Mouse (Mus musculus) embryonic facial prominence, embryonic 15.5 days (tissue): Measurements from ENCODE around the gene Rmnd1. TPM values are rescaled to one million over a fixed set of nuclear protein-coding genes. Genes with fewer than 3 reads are reported as not detected.

Source experiments
- ATAC-seq: fragments of 200-750 bp; cut with Nextera tagmentation; 2 replicates; pipeline ENCODE4 v1.8.0; 2017; ENCODE audit warnings: low read depth, moderate TSS enrichment; ENCODE audit not compliant: insufficient number of reproducible peaks, low FRiP score, low TSS enrichment
- H3K27ac ChIP-seq: fragments of 300-500 bp; sonication (generic); replicated peaks from 2 replicates; pipeline ENCODE4 v1.5.1; 2015; ENCODE audit warnings: mild to moderate bottlenecking, inconsistent platforms
- H3K27me3 ChIP-seq: fragments of 300-500 bp; sonication (generic); 2 replicates; pipeline ENCODE4 v1.6.1; 2015; ENCODE audit warnings: inconsistent platforms
- H3K36me3 ChIP-seq: fragments of 300-500 bp; sonication (generic); 2 replicates; pipeline ENCODE4 v1.6.1; 2015; ENCODE audit warnings: mild to moderate bottlenecking, inconsistent platforms
- H3K4me1 ChIP-seq: fragments of 300-500 bp; sonication (generic); 2 replicates; pipeline ENCODE4 v1.6.1; 2015; ENCODE audit warnings: inconsistent platforms
- H3K4me2 ChIP-seq: fragments of 300-500 bp; sonication (generic); replicated peaks from 2 replicates; pipeline ENCODE4 v1.6.1; 2015; ENCODE audit warnings: mild to moderate bottlenecking, inconsistent platforms
- H3K4me3 ChIP-seq: fragments of 300-500 bp; sonication (generic); replicated peaks from 2 replicates; pipeline ENCODE4 v1.5.1; 2015; ENCODE audit warnings: mild to moderate bottlenecking, inconsistent platforms
- H3K9ac ChIP-seq: fragments of 300-500 bp; sonication (generic); 2 replicates; pipeline ENCODE4 v1.6.1; 2015; ENCODE audit warnings: inconsistent platforms
- H3K9me3 ChIP-seq: fragments of 300-500 bp; sonication (generic); replicated peaks from 2 replicates; pipeline ENCODE4 v1.6.1; 2016; ENCODE audit warnings: inconsistent platforms
- WGBS: fragments of 180-500 bp; shearing (Covaris S2); methylation state at CpG from one replicate; pipeline ENCODE4 v1.1.7; 2015; 5-methylcytosine and 5-hydroxymethylcytosine counted together
- polyA plus RNA-seq: library from polyadenylated mRNA; unstranded; fragments of >200 nt; fragmentation: Nextera tagmentation; extraction: Ambion mirVana; gene quantifications from 2 replicates; pipeline ENCODE4 v1.2.1, GENCODE M21; 2015

The Rmnd1 gene
- polyA plus RNA-seq, 1 experiment from 2014 or later: 45.0 TPM

DNA sequence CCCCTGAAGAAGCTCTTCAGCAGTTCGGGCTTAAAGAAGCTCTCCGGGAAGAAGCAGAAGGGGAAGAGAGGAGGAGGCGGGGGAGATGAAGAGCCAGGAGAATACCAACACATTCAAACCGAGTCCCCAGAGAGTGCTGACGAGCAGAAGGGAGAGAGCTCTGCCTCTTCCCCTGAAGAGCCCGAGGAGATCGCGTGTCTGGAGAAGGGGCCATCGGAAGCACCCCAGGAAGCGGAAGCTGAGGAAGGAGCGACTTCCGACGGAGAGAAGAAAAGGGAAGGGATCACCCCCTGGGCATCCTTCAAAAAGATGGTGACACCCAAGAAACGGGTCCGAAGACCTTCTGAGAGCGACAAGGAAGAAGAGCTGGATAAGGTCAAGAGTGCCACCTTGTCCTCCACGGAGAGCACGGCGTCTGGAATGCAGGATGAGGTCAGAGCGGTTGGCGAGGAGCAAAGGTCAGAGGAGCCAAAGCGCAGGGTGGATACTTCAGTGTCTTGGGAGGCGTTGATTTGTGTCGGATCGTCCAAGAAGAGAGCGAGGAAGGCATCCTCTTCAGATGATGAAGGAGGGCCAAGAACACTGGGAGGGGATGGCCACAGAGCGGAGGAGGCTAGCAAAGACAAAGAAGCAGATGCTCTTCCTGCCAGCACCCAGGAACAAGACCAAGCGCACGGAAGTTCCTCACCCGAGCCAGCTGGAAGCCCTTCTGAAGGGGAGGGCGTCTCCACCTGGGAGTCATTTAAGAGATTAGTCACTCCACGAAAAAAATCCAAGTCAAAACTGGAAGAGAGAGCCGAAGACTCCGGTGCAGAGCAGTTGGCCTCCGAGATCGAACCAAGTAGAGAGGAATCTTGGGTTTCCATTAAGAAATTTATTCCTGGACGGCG is 77.6 kb downstream of the Rmnd1 start:
- WGBS: 84% methylated on average over 38 of the region's 38 CpGs
- ATAC-seq: no peak
- H3K9me3 ChIP-seq: no peaks in the 10 kb centered on the region

More for the DNA sequence above, 77.6 kb downstream of the Rmnd1 start:
- Histone ChIP-seq H3K4me3 (no peak overlapping the region), H3K36me3 (peaks cover 10% of the 10 kb centered on the region; the same call in 1 of the 2 replicates), H3K4me1 (no peaks in the 10 kb centered on the region), H3K4me2 (no peak overlapping the region), H3K9ac (no peak overlapping the region), H3K27me3 (no peaks in the 10 kb centered on the region), H3K27ac (no peak overlapping the region)

Other genes with a start within 250 kb of the Rmnd1 start
- gene Akap12, start 166.0 kb downstream of the Rmnd1 start, polyA plus RNA-seq: 39.6 and 41.3 TPM in 2 replicates
- 12.9 and 13.7 TPM in 2 replicates for gene Zbtb2, start 44.3 kb downstream of the Rmnd1 start, polyA plus RNA-seq
- 17.5 and 17.8 TPM in 2 replicates for gene Armt1, start 79 bp upstream of the Rmnd1 start, polyA plus RNA-seq
- 0.83 and 1.1 TPM in 2 replicates for gene Ccdc170, start 50.1 kb upstream of the Rmnd1 start, polyA plus RNA-seq
- 0.29 and 0.37 TPM in 2 replicates for gene Esr1, start 179.2 kb upstream of the Rmnd1 start, polyA plus RNA-seq